Mouse (Mus musculus) E14TG2a.4 (cell line): ENCODE measurements around the gene Gpr31b.
"Not testable (repeated sequence)": the region's sequence is repeated elsewhere in the genome, so short reads cannot be mapped to it uniquely, and the experiment has no call there.

Experiments
- H3K27me3 ChIP-seq: 2 replicates; pipeline ENCODE4 v1.6.1; 2014; ENCODE audit warnings: low read length, control low read depth; ENCODE audit not compliant: insufficient read depth
- H3K36me3 ChIP-seq: 2 replicates; pipeline ENCODE4 v1.6.1; 2014; ENCODE audit warnings: low read length, control low read depth; ENCODE audit not compliant: insufficient read depth
- H3K4me1 ChIP-seq: replicated peaks from 2 replicates; pipeline ENCODE4 v1.6.1; 2014; ENCODE audit warnings: low read depth, low read length, control low read depth
- H3K4me3 ChIP-seq: replicated peaks from 2 replicates; pipeline ENCODE4 v1.5.1; 2014; ENCODE audit warnings: mild to moderate bottlenecking, low read length
- H3K9me3 ChIP-seq: 2 replicates; pipeline ENCODE4 v1.6.1; 2014; ENCODE audit warnings: low read length, control low read depth
- CTCF ChIP-seq: conservative IDR thresholded peaks from 2 replicates; pipeline ENCODE4 v1.5.1; 2014; ENCODE audit warnings: low read length
- NANOG ChIP-seq: IDR thresholded peaks from 2 replicates; pipeline ENCODE4 v1.6.1; 2014; ENCODE audit warnings: borderline replicate concordance, low read length, mixed read lengths
- POU5F1 ChIP-seq: IDR thresholded peaks from 2 replicates; pipeline ENCODE4 v1.6.1; 2014; ENCODE audit warnings: low read length, borderline replicate concordance

Gene Gpr31b

GRCm38 (mm10) chr17:13013316-13013715, 38.8 kb downstream of the Gpr31b start:
- peaks cover 74% of the 10 kb centered on the region for H3K36me3 ChIP-seq
- no peaks in the 10 kb centered on the region for H3K9me3 ChIP-seq
- TF ChIP-seq CTCF (no peak), NANOG (no peak), POU5F1 (no peak)
- no peak overlapping the region for H3K4me3 ChIP-seq
- peaks cover 33% of the 10 kb centered on the region for H3K4me1 ChIP-seq
- no peaks in the 10 kb centered on the region for H3K27me3 ChIP-seq

DNA sequence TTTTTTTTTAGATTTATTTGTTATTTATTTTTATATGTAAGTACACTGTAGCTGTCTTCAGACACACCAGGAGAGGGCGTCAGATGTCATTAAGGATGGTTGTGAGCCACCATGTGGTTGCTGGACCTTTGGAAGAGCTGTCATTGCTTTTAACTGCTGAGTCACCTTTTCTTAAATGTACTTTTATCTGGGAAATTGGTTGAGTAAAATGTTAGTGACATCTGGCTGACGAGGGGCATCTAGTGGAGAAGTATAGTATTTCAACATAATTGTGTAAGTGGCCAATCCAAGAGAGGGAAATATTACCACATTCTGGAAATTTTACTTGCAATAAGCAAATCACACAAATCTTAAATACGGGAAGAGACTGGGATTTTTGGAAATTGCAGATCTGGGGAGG, 42.2 kb downstream of the Gpr31b start:
- Histone ChIP-seq H3K9me3 (no peaks in the 10 kb centered on the region), H3K4me3 (no peak overlapping the region), H3K27me3 (no peaks in the 10 kb centered on the region), H3K4me1 (peaks cover 51% of the 10 kb centered on the region), H3K36me3 (peaks cover 52% of the 10 kb centered on the region)
- no peak for TF ChIP-seq POU5F1
- TF ChIP-seq CTCF: peak; percentile 31

DNA sequence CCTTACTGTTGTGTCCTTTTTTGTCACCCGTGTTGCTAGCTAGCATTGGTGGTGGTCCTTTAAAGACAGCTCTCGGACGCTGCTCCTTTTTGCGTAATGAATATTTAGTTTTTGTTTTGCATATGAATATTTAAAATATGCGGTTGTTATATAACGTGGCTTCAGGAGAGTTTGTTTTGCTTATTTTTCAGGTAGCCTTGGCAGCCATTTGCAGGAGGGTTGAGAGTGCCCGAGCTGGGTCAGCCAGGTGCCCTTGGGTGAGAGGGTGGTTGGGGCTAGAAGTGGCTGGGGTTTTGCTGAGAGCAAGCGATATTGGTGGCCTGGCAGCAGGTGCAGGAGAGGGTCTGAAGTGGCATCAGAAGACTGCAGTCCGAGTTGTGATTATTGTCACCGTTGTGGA, 43.6 kb downstream of the Gpr31b start:
- peak overlapping the region; percentile 98 for H3K4me3 ChIP-seq
- H3K36me3 ChIP-seq: peaks cover 38% of the 10 kb centered on the region
- no peaks in the 10 kb centered on the region for H3K9me3 ChIP-seq
- H3K4me1 ChIP-seq: peaks cover 63% of the 10 kb centered on the region
- no peaks in the 10 kb centered on the region for H3K27me3 ChIP-seq
- TF ChIP-seq CTCF (no peak), POU5F1 (no peak), NANOG (no peak)

DNA sequence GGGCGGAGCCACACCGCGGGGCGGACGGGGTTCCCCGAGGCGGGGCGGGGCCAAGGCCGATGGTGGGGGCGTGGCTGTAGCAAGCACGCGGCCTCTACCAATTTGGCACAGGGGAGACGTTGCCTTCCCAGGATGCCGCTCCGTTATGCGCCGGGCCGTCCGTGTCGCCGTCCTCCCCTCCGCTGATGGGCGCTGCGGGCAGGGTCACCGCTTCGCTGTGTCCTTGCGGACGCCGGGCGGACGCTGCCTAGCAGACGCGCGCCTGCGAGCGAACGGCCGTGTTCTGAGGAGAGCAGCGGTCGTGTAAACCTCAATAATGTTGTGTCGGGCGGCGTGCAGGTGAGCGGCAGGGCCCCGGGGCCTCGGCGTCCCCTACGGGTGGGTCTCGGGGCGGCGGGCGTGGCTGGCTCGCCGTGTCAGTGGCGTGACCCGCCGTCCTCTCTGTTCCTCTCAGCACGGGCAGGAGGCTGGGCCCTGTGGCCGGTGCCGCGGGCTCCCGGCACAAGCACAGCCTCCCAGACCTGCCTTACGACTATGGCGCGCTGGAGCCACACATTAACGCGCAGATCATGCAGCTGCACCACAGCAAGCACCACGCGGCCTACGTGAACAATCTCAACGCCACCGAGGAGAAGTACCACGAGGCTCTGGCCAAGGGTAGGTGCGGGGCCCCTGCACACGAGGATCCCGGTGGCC, 44.2 kb downstream of the Gpr31b start:
- Histone ChIP-seq H3K9me3 (no peaks in the 10 kb centered on the region), H3K4me1 (peaks cover 68% of the 10 kb centered on the region), H3K27me3 (no peaks in the 10 kb centered on the region), H3K4me3 (peak overlapping the region; percentile 98), H3K36me3 (peaks cover 32% of the 10 kb centered on the region)
- no peak for TF ChIP-seq NANOG
- no peak for TF ChIP-seq POU5F1
- no peak for TF ChIP-seq CTCF

DNA sequence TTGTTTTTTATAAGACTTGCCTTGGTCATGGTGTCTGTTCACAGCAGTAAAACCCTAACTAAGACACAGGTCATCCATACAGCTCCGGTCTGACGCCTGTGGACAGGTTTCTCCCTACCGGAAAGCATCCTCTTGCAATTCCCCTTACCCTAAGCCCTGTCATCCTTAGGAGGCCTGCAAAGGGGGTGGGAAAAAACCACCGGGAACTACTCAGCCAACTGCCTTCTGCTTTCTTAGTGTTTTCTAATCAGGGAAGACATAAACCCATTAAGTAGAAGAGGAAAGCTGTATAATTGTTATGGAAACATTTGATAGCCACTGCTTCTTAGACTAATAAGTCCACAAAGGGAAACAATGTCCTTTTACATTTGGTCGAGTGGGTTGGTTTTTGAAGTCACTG, 45.1 kb downstream of the Gpr31b start:
- H3K9me3 ChIP-seq: no peaks in the 10 kb centered on the region
- TF ChIP-seq POU5F1 (no peak), NANOG (no peak), CTCF (no peak)
- peak overlapping the region; percentile 98 for H3K4me3 ChIP-seq
- H3K27me3 ChIP-seq: no peaks in the 10 kb centered on the region
- peaks cover 23% of the 10 kb centered on the region for H3K36me3 ChIP-seq
- H3K4me1 ChIP-seq: peaks cover 70% of the 10 kb centered on the region

GRCm38 (mm10) chr17:13006546-13006945, 45.5 kb downstream of the Gpr31b start, which contains the start of gene Sod2:
TSS of gene Sod2 (plus strand) at chr17:13006846.
- Histone ChIP-seq H3K4me3 (peak within 1 kb of the TSS; percentile 98), H3K4me1 (peaks cover 73% of the 10 kb centered on the region), H3K36me3 (peaks cover 18% of the 10 kb centered on the region)
- not testable (repeated sequence) for H3K9me3 ChIP-seq, H3K27me3 ChIP-seq

DNA sequence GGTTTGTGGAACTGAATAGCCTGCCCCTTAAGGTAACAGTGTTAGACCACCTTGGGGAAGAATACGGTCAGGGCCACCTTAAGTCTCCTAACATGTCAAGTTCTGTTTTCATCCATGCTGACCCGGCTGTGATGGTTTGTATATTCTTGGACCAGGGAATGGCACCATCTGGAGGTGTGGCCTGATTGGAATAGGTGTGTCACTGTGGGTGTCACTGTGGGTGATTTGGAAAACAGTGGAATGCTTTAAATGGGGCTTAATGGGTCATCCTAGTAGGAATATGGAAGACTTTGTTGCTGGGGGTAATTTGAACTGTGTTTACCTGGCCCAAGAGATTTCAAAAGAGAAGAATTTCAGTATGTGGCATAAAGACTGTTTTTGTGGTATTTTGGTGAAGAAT, 47.7 kb downstream of the Gpr31b start:
- H3K36me3 ChIP-seq, H3K9me3 ChIP-seq, H3K27me3 ChIP-seq: not testable (repeated sequence)
- H3K4me1 ChIP-seq: peaks cover 84% of the 10 kb centered on the region
- 0 out of 2 replicates have a peak overlapping the region, but pooled peaks have one; percentile 8 for H3K4me3 ChIP-seq

- not testable (repeated sequence) for H3K4me3 ChIP-seq, H3K27me3 ChIP-seq, H3K36me3 ChIP-seq, H3K9me3 ChIP-seq
- peaks cover 93% of the 10 kb centered on the region for H3K4me1 ChIP-seq
Observed at GRCm38 (mm10) chr17:13002243-13002642, 49.9 kb downstream of the Gpr31b start.
